Mouse (Mus musculus) intestine, embryonic 14.5 days (tissue): ENCODE measurements at regions not wholly inside any gene's neighbourhood (a gene's known extent, or its start where the extent isn't known, plus 50 kb on each side); places are given as distances from the start of the nearest gene placed in this dataset.

Source experiments
- ATAC-seq: fragments of 200-750 bp; cut with Nextera tagmentation; replicated peaks from 2 replicates; pipeline ENCODE4 v1.8.0; 2017; ENCODE audit warnings: low read depth, moderate number of reproducible peaks, moderate TSS enrichment, moderate library complexity; ENCODE audit not compliant: low FRiP score, low TSS enrichment
- DNase-seq: peaks from one replicate; pipeline ENCODE4 v3.0.0-alpha.2; 2018; ENCODE audit warnings: low spot score
- H3K27ac ChIP-seq: fragments of 300-500 bp; sonication (generic); 2 replicates; pipeline ENCODE4 v1.5.1; 2014; ENCODE audit warnings: low read depth, mild to moderate bottlenecking, control low read depth
- H3K27me3 ChIP-seq: fragments of 300-500 bp; sonication (generic); replicated peaks from 2 replicates; pipeline ENCODE4 v1.6.1; 2014; ENCODE audit warnings: low read length, control low read depth; ENCODE audit not compliant: control insufficient read depth, insufficient read depth
- H3K36me3 ChIP-seq: fragments of 300-500 bp; sonication (generic); 2 replicates; pipeline ENCODE4 v1.6.1; 2014; ENCODE audit warnings: low read length, control low read depth; ENCODE audit not compliant: control insufficient read depth, insufficient read depth
- H3K4me1 ChIP-seq: fragments of 300-500 bp; sonication (generic); replicated peaks from 2 replicates; pipeline ENCODE4 v1.6.1; 2014; ENCODE audit warnings: low read length, control low read depth, mixed read lengths; ENCODE audit not compliant: control insufficient read depth, insufficient read depth
- H3K4me2 ChIP-seq: fragments of 300-500 bp; sonication (generic); 2 replicates; pipeline ENCODE4 v1.6.1; 2014; ENCODE audit warnings: low read length
- H3K4me3 ChIP-seq: fragments of 300-500 bp; sonication (generic); 2 replicates; pipeline ENCODE4 v1.5.1; 2014; ENCODE audit warnings: low read depth, low read length, control low read depth, mixed read lengths
- H3K9ac ChIP-seq: fragments of 300-500 bp; sonication (generic); 2 replicates; pipeline ENCODE4 v1.6.1; 2014; ENCODE audit warnings: mild to moderate bottlenecking, low read length
- H3K9me3 ChIP-seq: fragments of 300-500 bp; sonication (generic); 2 replicates; pipeline ENCODE4 v1.6.1; 2016; ENCODE audit warnings: low read length, control low read depth; ENCODE audit not compliant: control insufficient read depth
- WGBS: fragments of 180-500 bp; shearing (Covaris S2); extraction: QIAGEN DNeasy Blood & Tissue Kit; methylation state at CpG from one replicate; pipeline ENCODE4 v1.1.7; 2014; 5-methylcytosine and 5-hydroxymethylcytosine counted together

DNA sequence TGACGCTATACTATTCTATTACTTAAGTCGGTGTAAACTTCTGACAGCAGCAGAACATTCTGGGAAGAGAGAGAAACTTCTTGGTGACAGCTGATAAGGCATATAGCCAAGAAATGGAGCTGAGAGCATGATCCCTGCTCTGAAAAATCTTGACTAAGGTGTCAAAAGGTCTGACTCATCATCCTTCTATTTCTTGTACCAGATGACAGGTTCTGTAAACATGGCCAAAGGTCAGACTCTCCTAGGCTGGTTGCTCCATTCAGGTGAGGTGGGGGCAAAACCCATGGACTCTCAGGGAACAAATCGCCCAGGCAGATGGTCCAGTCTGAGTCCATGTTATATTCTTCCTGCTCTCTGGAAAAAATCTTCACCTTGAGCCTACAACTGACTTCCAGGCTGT, 283.5 kb downstream of the Lmo7 start:
- Histone ChIP-seq H3K4me1 (no peaks in the 10 kb centered on the region), H3K4me3 (no peak overlapping the region), H3K9ac (no peak overlapping the region), H3K27ac (no peak overlapping the region), H3K9me3 (no peaks in the 10 kb centered on the region), H3K36me3 (no peaks in the 10 kb centered on the region), H3K4me2 (no peak overlapping the region), H3K27me3 (no peaks in the 10 kb centered on the region)
- no peak for DNase-seq
- 0 out of 2 replicates have a peak, but pooled peaks have one; percentile 38 for ATAC-seq
- 40% methylated on average over 3 of the region's 3 CpGs for WGBS

DNA sequence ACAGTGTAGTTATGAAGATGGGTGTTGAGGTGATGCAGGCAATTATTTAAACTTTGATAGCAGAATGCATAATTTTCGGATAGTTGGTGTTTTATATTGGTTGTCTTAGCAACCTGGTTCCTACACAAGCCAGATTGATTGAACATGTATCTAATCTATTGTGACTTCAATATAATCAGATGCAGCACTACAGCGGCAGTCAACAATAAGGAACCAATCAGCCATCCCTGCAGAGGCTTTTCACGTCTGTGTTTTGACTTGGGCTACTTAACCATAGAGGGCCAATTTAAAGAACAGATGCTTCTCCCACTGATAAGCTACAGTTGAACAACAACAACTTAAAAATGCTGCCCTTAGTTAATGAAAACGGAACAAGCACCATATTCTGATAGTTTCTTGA, 267.8 kb downstream of the Lmo7 start:
- Histone ChIP-seq H3K4me2 (no peak overlapping the region), H3K9ac (no peak overlapping the region), H3K4me3 (no peak overlapping the region), H3K27me3 (no peaks in the 10 kb centered on the region), H3K36me3 (no peaks in the 10 kb centered on the region), H3K4me1 (no peaks in the 10 kb centered on the region), H3K9me3 (no peaks in the 10 kb centered on the region), H3K27ac (no peak overlapping the region)
- DNase-seq (no peak), ATAC-seq (no peak)
- WGBS, result 64% methylated on average over 4 of the region's 4 CpGs

DNA sequence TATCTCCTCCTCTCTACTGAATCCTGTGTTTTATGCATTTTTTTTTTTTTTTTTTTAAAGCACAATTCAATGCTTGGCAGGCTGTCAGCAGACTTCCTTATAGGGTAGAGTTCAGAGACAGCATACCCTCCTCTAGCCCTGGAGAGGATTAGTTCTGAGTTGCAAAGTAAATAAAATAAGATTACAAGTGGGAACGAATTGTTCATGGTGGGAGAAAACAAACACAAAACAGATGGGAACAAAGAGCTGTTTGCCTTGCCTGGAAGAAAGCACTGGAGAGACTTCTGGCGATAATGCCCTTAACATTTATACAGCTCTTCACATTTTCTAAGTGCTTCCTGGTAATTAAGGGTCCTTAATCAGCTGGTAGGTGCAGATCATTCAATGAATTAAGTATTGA, 254.6 kb downstream of the Lmo7 start:
- ATAC-seq (no peak), DNase-seq (no peak)
- Histone ChIP-seq H3K27ac (0 out of 2 replicates have a peak overlapping the region, but pooled peaks have one; percentile 16), H3K27me3 (no peaks in the 10 kb centered on the region), H3K4me3 (no peak overlapping the region), H3K4me2 (no peak overlapping the region), H3K36me3 (no peaks in the 10 kb centered on the region), H3K9me3 (no peaks in the 10 kb centered on the region), H3K9ac (no peak overlapping the region), H3K4me1 (no peaks in the 10 kb centered on the region)
- WGBS, result 19% methylated on average over 2 of the region's 2 CpGs
